Mouse (Mus musculus): ENCODE measurements around the gene Aqp3.

- no peak for TF ChIP-seq ZNF384 (IDR thresholded peaks at IDR 0.05; ENCODE audit: low read depth, low read length)
- no peak for TF ChIP-seq ZC3H11A (IDR thresholded peaks at IDR 0.05; ENCODE audit: borderline replicate concordance, low read depth, low read length)
- TF ChIP-seq CHD2 (IDR thresholded peaks at IDR 0.05; ENCODE audit: low read depth, low read length), result no peak
- TF ChIP-seq HCFC1 (IDR thresholded peaks at IDR 0.05; ENCODE audit: borderline replicate concordance, insufficient read depth, low read length), result no peak
Observed at GRCm38 (mm10) chr4:41098577-41098951, 581 bp upstream of the Aqp3 start.
